Mouse (Mus musculus) heart, postnatal 0 days (tissue): Measurements from ENCODE around the gene Cgrrf1.

Source experiments
- CTCF ChIP-seq: IDR thresholded peaks from 2 replicates; pipeline ENCODE4 v1.5.1; 2016; ENCODE audit warnings: antibody characterized with exemption, control low read depth, low read depth
- EP300 ChIP-seq: IDR thresholded peaks from 2 replicates; pipeline ENCODE4 v1.6.1; 2016; ENCODE audit warnings: antibody characterized with exemption, low read depth

GRCm38 (mm10) chr14:46882431-46883067 lies 50.6 kb downstream of the Cgrrf1 start, which contains the start of gene Samd4:
- TF ChIP-seq CTCF (peak; percentile 35), EP300 (peak; percentile 8; the same call in 1 of the 2 replicates)
